Mouse (Mus musculus): ENCODE data around the gene Cep19. TPM values are rescaled to one million over a fixed set of nuclear protein-coding genes. Genes with fewer than 3 reads are reported as not detected.

Cep19 gene
- total and polyA plus RNA-seq, 3 experiments, result 17.6 to 31.3 (median 29.4) TPM

GRCm38 (mm10) chr16:32144592-32144991, 45.0 kb downstream of the Cep19 start:
- Histone ChIP-seq H3K79me2 (replicated peaks; ENCODE audit: control insufficient read depth, extremely low read depth, insufficient read depth, poor library complexity, severe bottlenecking) (no peaks in the 10 kb centered on the region), H3K9me3 (replicated peaks; ENCODE audit: low read length) (peaks cover 22% of the 10 kb centered on the region), H3K4me1 (ENCODE audit: control insufficient read depth in 1 of 2, insufficient read depth in 2 of 2) (peaks cover 4 to 10% of the 10 kb centered on the region in 2 experiments), H3K4me2 (ENCODE audit: insufficient read depth, low read depth, poor library complexity, severe bottlenecking) (no peak overlapping the region), H3K4me3 (replicated peaks in 1 of 3; ENCODE audit: low read depth in 2 of 3, low read length in 2 of 3, poor library complexity in 1 of 3) (no peak overlapping the region), H3K36me3 (replicated peaks in 1 of 2; ENCODE audit: control insufficient read depth in 1 of 2, insufficient read depth in 1 of 2, low read length in 1 of 2) (peaks cover 41 to 66% of the 10 kb centered on the region in 2 experiments), H3K9ac (ENCODE audit: insufficient read depth, low read depth) (no peak overlapping the region), H3K27ac (ENCODE audit: insufficient read depth, low read depth) (no peak overlapping the region), H3K27me3 (replicated peaks) (no peaks in the 10 kb centered on the region)
- in situ Hi-C loops (cut with MboI; ENCODE audit: low pct_ligation_motif_present, low pct_unique_long_range_greater_than_20kb, low sequenced_read_pairs), result loop anchor here (10.0 kb wide), 1 partner anchor 350 kb away; the partner anchor contains the start of gene Zdhhc19
- TF ChIP-seq HCFC1 (IDR thresholded peaks at IDR 0.05; ENCODE audit: low read depth, low read length) (no peak), POLR2A (IDR thresholded peaks at IDR 0.05; ENCODE audit: low read depth, low read length) (0 out of 2 replicates have a peak, but pooled peaks have one; percentile 19), IRF4 (IDR thresholded peaks at IDR 0.05; ENCODE audit: low read depth, low read length) (no peak), SMC3 (IDR thresholded peaks at IDR 0.05; ENCODE audit: low read depth, low read length) (no peak)
- dilution Hi-C loops (cut with MboI; ENCODE audit: extremely low pct_ligation_motif_present, extremely low pct_unique_long_range_greater_than_20kb, low sequenced_read_pairs), result no loop called here
- DNase-seq (ENCODE audit: extremely low read depth), result no peak

GRCm38 (mm10) chr16:32147589-32148207, 48.1 kb downstream of the Cep19 start:
- Histone ChIP-seq H3K79me2 (replicated peaks; ENCODE audit: control insufficient read depth, extremely low read depth, insufficient read depth, poor library complexity, severe bottlenecking) (no peaks in the 10 kb centered on the region), H3K4me3 (replicated peaks in 1 of 3; ENCODE audit: low read depth in 2 of 3, low read length in 2 of 3, poor library complexity in 1 of 3) (peak overlapping the region in 1 of 3 experiments; percentile 29), H3K9ac (ENCODE audit: insufficient read depth, low read depth) (peak overlapping the region; percentile 12; the same call in 1 of the 2 replicates), H3K4me1 (ENCODE audit: control insufficient read depth in 1 of 2, insufficient read depth in 2 of 2) (peaks cover 4 to 10% of the 10 kb centered on the region in 2 experiments), H3K4me2 (ENCODE audit: insufficient read depth, low read depth, poor library complexity, severe bottlenecking) (peak overlapping the region; percentile 39), H3K27ac (ENCODE audit: insufficient read depth, low read depth) (peak overlapping the region; percentile 54), H3K9me3 (replicated peaks; ENCODE audit: low read length) (peaks cover 22% of the 10 kb centered on the region), H3K27me3 (replicated peaks) (no peaks in the 10 kb centered on the region), H3K36me3 (replicated peaks in 1 of 2; ENCODE audit: control insufficient read depth in 1 of 2, insufficient read depth in 1 of 2, low read length in 1 of 2) (peaks cover 36 to 51% of the 10 kb centered on the region in 2 experiments)
- peak; percentile 86 for DNase-seq (ENCODE audit: extremely low read depth)
- dilution Hi-C loops (cut with MboI; ENCODE audit: extremely low pct_ligation_motif_present, extremely low pct_unique_long_range_greater_than_20kb, low sequenced_read_pairs), result no loop called here
- in situ Hi-C loops (cut with MboI; ENCODE audit: low pct_ligation_motif_present, low pct_unique_long_range_greater_than_20kb, low sequenced_read_pairs), result loop anchor here (10.0 kb wide), 1 partner anchor 347 kb away; the partner anchor contains the start of gene Zdhhc19
- TF ChIP-seq ELF1 (IDR thresholded peaks at IDR 0.05; ENCODE audit: low read depth, low read length) (0 out of 2 replicates have a peak, but pooled peaks have one; percentile 20), MEF2A (IDR thresholded peaks at IDR 0.05; ENCODE audit: borderline replicate concordance, low read depth, low read length) (no peak), POLR2AphosphoS2 (IDR thresholded peaks at IDR 0.05; ENCODE audit: low read depth, low read length) (no peak; the same call in 1 of the 2 replicates), BHLHE40 (IDR thresholded peaks at IDR 0.05; ENCODE audit: low read depth, low read length) (peak; percentile 55; the same call in 1 of the 2 replicates), SMC3 (IDR thresholded peaks at IDR 0.05; ENCODE audit: low read depth, low read length) (peak; percentile 19), EP300 (IDR thresholded peaks at IDR 0.05; ENCODE audit: low read length) (peak; percentile 70), SIN3A (IDR thresholded peaks at IDR 0.05; ENCODE audit: low read length) (peak; percentile 94), NRF1 (IDR thresholded peaks at IDR 0.05; ENCODE audit: low read depth, low read length) (0 out of 2 replicates have a peak, but pooled peaks have one; percentile 21), RAD21 (IDR thresholded peaks at IDR 0.05; ENCODE audit: low read depth, low read length) (no peak; the same call in none of the 2 replicates), MXI1 (IDR thresholded peaks at IDR 0.05; ENCODE audit: low read depth, low read length) (peak; percentile 89), ZKSCAN1 (IDR thresholded peaks at IDR 0.05; ENCODE audit: borderline replicate concordance, low read depth, low read length) (no peak), IRF4 (IDR thresholded peaks at IDR 0.05; ENCODE audit: low read depth, low read length) (no peak), POLR2A (IDR thresholded peaks at IDR 0.05; ENCODE audit: low read depth, low read length) (no peak; the same call in 1 of the 2 replicates), CTCF (conservative IDR thresholded peaks at IDR 0.05 in 1 of 2, IDR thresholded peaks at IDR 0.05 in 1 of 2; ENCODE audit: low read depth in 2 of 2, low read length in 2 of 2) (peak in 1 of 2 experiments; percentile 27; a peak in 2 of 4 replicates), TBP (conservative IDR thresholded peaks at IDR 0.05; ENCODE audit: low read depth, low read length) (no peak), KAT2A (IDR thresholded peaks at IDR 0.05; ENCODE audit: insufficient replicate concordance, low read length) (0 out of 2 replicates have a peak, but pooled peaks have one; percentile 69), CHD2 (IDR thresholded peaks at IDR 0.05; ENCODE audit: low read length) (peak; percentile 67), MAZ (IDR thresholded peaks at IDR 0.05; ENCODE audit: low read depth, low read length) (no peak), ZNF384 (IDR thresholded peaks at IDR 0.05; ENCODE audit: low read depth, low read length) (no peak), TCF12 (IDR thresholded peaks at IDR 0.05; ENCODE audit: low read depth, low read length) (peak; percentile 29; the same call in 1 of the 2 replicates), ZMIZ1 (IDR thresholded peaks at IDR 0.05; ENCODE audit: low read depth, low read length) (peak; percentile 71; the same call in 1 of the 2 replicates), MAX (IDR thresholded peaks at IDR 0.05; ENCODE audit: low read length) (peak; percentile 89), UBTF (IDR thresholded peaks at IDR 0.05; ENCODE audit: low read depth, low read length) (no peak), HCFC1 (IDR thresholded peaks at IDR 0.05; ENCODE audit: low read depth, low read length) (no peak), USF2 (conservative IDR thresholded peaks at IDR 0.05; ENCODE audit: low read depth, low read length) (no peak), USF1 (IDR thresholded peaks at IDR 0.05; ENCODE audit: low read depth, low read length) (no peak), MAFK (IDR thresholded peaks at IDR 0.05; ENCODE audit: insufficient replicate concordance, low read length) (peak; percentile 65), PAX5 (IDR thresholded peaks at IDR 0.05; ENCODE audit: low read length) (no peak), MYC (IDR thresholded peaks at IDR 0.05; ENCODE audit: low read depth, low read length) (peak; percentile 97), GABPA (IDR thresholded peaks at IDR 0.05; ENCODE audit: insufficient replicate concordance, low read depth, low read length) (no peak)

Data from CH12.LX (cell line).